Mouse (Mus musculus) kidney, embryonic 14.5 days (tissue): ENCODE data around the gene Tomm40. TPM values are rescaled to one million over a fixed set of nuclear protein-coding genes. Genes with fewer than 3 reads are reported as not detected.

Experiments
- ATAC-seq: fragments of 200-750 bp; cut with Nextera tagmentation; 2 replicates; pipeline ENCODE4 v1.8.0; 2017; ENCODE audit warnings: moderate number of reproducible peaks, mild to moderate bottlenecking, moderate TSS enrichment, moderate library complexity; ENCODE audit not compliant: low FRiP score, low TSS enrichment
- H3K27ac ChIP-seq: fragments of 300-500 bp; sonication (generic); 2 replicates; pipeline ENCODE4 v1.5.1; 2014; ENCODE audit warnings: low read depth, mild to moderate bottlenecking, low read length, moderate library complexity, mixed read lengths
- H3K27me3 ChIP-seq: fragments of 300-500 bp; sonication (generic); 2 replicates; pipeline ENCODE4 v1.6.1; 2014; ENCODE audit warnings: mild to moderate bottlenecking, low read length; ENCODE audit not compliant: control insufficient read depth, insufficient read depth
- H3K36me3 ChIP-seq: fragments of 300-500 bp; sonication (generic); 2 replicates; pipeline ENCODE4 v1.6.1; 2014; ENCODE audit warnings: low read length, mixed read lengths; ENCODE audit not compliant: control insufficient read depth, insufficient read depth
- H3K4me1 ChIP-seq: fragments of 300-500 bp; sonication (generic); 2 replicates; pipeline ENCODE4 v1.6.1; 2014; ENCODE audit warnings: low read length, mixed read lengths; ENCODE audit not compliant: control insufficient read depth, insufficient read depth
- H3K4me2 ChIP-seq: fragments of 300-500 bp; sonication (generic); replicated peaks from 2 replicates; pipeline ENCODE4 v1.6.1; 2014; ENCODE audit warnings: low read depth, mild to moderate bottlenecking, low read length
- H3K4me3 ChIP-seq: fragments of 300-500 bp; sonication (generic); 2 replicates; pipeline ENCODE4 v1.5.1; 2014; ENCODE audit warnings: mild to moderate bottlenecking, low read length
- H3K9ac ChIP-seq: fragments of 300-500 bp; sonication (generic); 2 replicates; pipeline ENCODE4 v1.6.1; 2014; ENCODE audit warnings: low read depth, mild to moderate bottlenecking, low read length, moderate library complexity
- H3K9me3 ChIP-seq: fragments of 300-500 bp; sonication (generic); 2 replicates; pipeline ENCODE4 v1.6.1; 2016; ENCODE audit warnings: low read length; ENCODE audit not compliant: control insufficient read depth
- WGBS: fragments of 180-500 bp; shearing (Covaris S2); extraction: QIAGEN DNeasy Blood & Tissue Kit; methylation state at CpG from one replicate; pipeline ENCODE4 v1.1.7; 2014; 5-methylcytosine and 5-hydroxymethylcytosine counted together
- polyA plus RNA-seq: library from polyadenylated mRNA; unstranded; fragments of >200 nt; fragmentation: Nextera tagmentation; extraction: Ambion mirVana; gene quantifications from 2 replicates; pipeline ENCODE4 v1.2.1, GENCODE M21; 2014

The Tomm40 gene
- polyA plus RNA-seq, 1 experiment from 2014 or later, result 177 TPM

DNA sequence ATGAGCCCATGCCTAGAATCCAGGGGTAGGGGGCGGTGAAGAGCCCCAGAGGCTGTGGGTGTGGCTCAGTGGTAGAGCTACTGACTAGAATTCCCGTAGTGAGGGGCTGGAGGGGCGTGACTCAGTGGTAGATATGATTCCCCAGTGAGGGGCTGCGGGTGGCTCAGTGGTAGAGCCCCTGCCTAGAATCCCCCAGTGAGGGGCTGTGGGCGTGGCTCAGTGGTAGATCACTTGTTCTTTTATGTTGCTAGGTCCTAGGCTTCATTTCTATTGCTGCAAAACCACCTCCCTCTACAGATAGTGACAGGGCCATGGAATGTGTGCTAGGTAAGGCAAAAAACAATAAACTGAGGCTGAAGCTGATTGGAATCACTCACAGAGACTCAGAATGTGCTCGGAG lies 19.4 kb downstream of the Tomm40 start:
- no peaks in the 10 kb centered on the region for H3K36me3 ChIP-seq
- 89% methylated on average over 6 of the region's 6 CpGs for WGBS
- peaks cover 23% of the 10 kb centered on the region; the same call in 1 of the 2 replicates for H3K4me1 ChIP-seq
- no peak overlapping the region for H3K4me3 ChIP-seq
- no peak overlapping the region for H3K4me2 ChIP-seq
- no peak for ATAC-seq
- H3K27ac ChIP-seq, result no peak overlapping the region
- H3K27me3 ChIP-seq, result no peaks in the 10 kb centered on the region
- H3K9ac ChIP-seq, result no peak overlapping the region
- no peaks in the 10 kb centered on the region for H3K9me3 ChIP-seq

DNA sequence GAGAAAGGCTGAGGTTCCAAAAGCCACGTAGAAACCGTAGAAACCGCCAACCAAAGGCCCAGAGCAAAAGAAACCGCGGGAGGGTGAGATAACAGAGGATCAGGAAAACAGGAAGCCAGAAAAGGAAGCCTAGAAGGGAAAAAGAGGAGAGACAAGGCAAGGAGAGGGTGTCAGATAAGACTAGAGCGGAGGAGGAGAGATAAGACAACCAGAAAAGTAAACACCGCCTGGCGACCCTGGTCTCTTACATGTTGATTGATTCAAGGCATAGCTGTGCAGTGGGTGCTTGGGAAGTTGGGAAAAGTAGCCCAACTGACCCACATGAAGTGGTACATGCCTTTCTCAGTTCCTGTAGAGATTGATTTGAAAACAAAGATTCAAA lies 20.0 kb downstream of the Tomm40 start:
- Histone ChIP-seq H3K27me3 (no peaks in the 10 kb centered on the region), H3K4me3 (no peak overlapping the region), H3K27ac (peak overlapping the region; percentile 39; the same call in 1 of the 2 replicates), H3K4me2 (no peak overlapping the region), H3K9me3 (no peaks in the 10 kb centered on the region), H3K4me1 (peaks cover 23% of the 10 kb centered on the region; the same call in 1 of the 2 replicates), H3K9ac (no peak overlapping the region), H3K36me3 (no peaks in the 10 kb centered on the region)
- WGBS, result 37% methylated on average over 8 of the region's 8 CpGs
- no peak for ATAC-seq

DNA sequence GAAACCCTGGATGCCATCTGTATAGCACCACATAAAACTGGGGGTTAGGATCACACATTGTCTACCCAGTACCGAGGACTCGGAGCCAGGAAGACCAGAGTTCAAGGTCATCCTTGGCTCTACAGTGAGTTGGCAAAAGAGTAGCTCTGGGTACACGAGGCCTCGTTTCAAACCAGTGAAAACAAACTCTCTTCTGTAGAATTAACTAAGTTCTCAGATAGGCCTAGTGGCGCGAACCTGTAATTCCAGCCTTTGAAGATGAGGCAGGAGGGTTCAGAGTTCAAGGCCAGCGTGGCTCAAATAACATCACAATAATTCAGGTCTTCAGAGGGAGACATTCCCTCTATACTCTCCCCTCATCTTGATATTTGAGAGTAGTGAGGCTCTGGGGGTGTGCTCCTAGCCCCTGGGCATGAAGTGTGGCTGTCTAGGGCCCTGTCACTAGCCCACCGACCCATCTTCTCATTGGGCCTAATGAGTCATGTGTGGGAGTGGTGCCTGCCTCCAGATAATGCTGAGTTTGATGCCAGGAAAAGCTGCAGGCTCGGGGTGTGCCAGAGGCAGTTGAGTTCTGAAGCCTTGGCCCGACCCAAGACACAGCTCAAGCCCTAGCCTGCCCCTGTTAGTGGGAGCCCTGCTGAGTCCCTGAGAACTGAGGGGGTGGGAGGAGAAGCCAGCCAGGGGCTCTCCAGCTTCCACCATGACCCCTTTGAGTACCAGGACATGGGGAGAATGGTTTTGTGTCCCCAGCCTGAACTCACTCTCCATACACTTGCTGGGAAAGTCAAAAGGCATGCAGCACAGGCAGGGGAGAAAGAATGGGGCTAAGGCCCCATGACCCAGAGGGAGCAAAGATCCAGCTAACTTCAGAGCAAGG lies 20.7 kb downstream of the Tomm40 start:
- H3K4me3 ChIP-seq, result no peak overlapping the region
- H3K9me3 ChIP-seq, result no peaks in the 10 kb centered on the region
- H3K27ac ChIP-seq, result peak overlapping the region; percentile 39; the same call in 1 of the 2 replicates
- 72% methylated on average over 10 of the region's 10 CpGs for WGBS
- H3K9ac ChIP-seq, result no peak overlapping the region
- no peaks in the 10 kb centered on the region for H3K36me3 ChIP-seq
- no peak for ATAC-seq
- H3K27me3 ChIP-seq, result no peaks in the 10 kb centered on the region
- H3K4me1 ChIP-seq, result peaks cover 23% of the 10 kb centered on the region; the same call in 1 of the 2 replicates
- H3K4me2 ChIP-seq, result no peak overlapping the region

DNA sequence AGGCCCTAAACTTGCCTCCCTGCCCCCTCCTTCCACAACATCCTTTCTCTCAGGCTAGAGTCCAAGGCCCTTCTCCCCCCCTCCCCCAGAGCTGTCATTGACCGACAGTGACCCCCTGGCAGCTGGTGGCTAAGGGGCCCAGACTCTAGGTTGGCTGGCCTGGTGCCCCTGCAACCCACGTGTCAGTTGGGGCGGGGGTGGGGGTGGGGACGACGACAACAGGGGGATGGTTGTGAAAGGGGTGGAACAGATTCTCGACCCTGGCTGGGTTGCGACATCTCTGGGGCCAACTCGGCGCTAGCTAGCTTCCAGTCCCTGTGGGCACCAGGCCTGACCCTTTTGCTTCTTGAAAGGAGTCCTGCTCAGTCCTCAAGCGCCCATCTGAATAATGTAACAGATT lies 21.8 kb downstream of the Tomm40 start:
- Histone ChIP-seq H3K4me2 (no peak overlapping the region), H3K9ac (no peak overlapping the region), H3K36me3 (no peaks in the 10 kb centered on the region), H3K4me1 (peaks cover 15% of the 10 kb centered on the region; the same call in 1 of the 2 replicates), H3K27ac (no peak overlapping the region), H3K27me3 (no peaks in the 10 kb centered on the region), H3K9me3 (no peaks in the 10 kb centered on the region), H3K4me3 (no peak overlapping the region)
- no peak for ATAC-seq
- 25% methylated on average over 10 of the region's 10 CpGs for WGBS

DNA sequence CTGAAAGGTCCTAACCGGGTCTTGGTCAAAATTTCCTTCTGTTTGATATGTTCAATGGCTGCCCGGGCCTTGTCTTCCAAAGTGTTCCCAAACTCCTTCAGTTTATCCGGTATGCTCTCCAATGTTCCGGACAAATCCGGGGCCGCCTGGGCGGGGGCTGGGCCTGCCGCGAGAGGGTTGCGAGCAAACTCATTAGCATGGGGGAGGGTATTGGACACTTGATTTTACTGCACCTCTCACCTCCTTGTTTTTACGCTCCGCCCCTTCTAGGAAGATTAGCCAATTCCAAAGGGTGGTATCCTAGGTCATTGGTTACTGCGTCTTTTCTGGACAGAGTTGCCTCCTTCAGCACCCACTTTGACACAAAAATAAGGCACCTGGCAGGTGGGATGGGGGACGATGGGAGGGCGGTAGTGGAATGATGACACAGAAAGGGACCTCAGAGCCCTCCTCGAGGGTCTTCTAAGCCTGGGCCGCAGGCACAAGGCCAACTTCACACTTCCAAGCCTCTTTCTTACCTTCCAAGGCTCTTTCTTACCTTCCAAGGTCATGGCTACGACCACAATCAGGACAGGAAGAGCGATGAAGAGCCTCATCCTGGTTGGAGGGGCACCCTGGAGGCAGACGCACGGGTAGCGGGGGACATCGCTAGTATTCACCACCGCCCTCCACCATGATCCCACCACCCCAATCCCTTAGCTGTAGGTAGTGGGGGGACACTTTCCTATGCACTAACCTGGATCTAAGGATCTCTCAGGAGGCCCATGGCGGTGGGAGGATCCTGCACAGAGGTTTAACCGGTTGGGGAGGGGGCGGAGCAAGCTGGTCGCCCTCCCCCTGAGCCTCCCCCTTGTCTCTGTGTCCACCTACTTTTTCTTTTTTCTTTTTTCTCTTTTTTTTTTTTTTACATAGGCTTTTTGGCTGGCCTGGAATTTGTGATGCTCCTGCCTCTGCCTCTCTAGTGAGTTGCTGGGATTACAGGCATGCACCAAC lies 23.1 kb downstream of the Tomm40 start, which contains the start of gene Apoc1:
Gene Apoc1 (minus strand): TSS at position 788 of the 993 bp plus-strand sequence.
- H3K27ac ChIP-seq, result no peak within 1 kb of the TSS
- no peak within 1 kb of the TSS for H3K4me3 ChIP-seq
- H3K27me3 ChIP-seq, result no peaks in the 10 kb centered on the region
- WGBS, result 42% methylated on average over 28 of the region's 28 CpGs
- no peak within 1 kb of the TSS for H3K9ac ChIP-seq
- H3K4me1 ChIP-seq, result peaks cover 15% of the 10 kb centered on the region; the same call in 1 of the 2 replicates
- H3K4me2 ChIP-seq, result 0 out of 2 replicates have a peak within 1 kb of the TSS, but pooled peaks have one; percentile 2
- H3K36me3 ChIP-seq, result no peaks in the 10 kb centered on the region
- ATAC-seq, result no peak
- H3K9me3 ChIP-seq, result no peaks in the 10 kb centered on the region

DNA sequence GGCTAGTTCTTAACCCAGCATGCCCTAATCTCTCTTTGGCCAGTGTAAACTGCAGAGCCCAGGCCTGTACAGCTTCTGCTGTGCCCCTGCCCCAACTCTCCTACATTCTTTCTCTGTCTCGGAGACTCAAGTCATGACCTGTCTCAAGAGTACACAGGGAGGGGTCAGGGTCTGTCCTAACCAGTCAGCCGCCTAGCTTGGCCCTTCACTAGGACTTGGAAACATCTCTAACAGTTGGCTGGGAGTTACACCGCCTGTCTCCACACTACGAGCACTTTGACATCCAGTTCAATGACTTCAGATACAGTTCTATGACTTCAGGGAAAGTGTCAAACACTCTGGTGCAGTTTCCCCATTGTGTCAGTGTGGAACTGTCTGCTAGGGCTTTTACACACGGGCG lies 23.8 kb downstream of the Tomm40 start:
- Histone ChIP-seq H3K4me2 (0 out of 2 replicates have a peak overlapping the region, but pooled peaks have one; percentile 2), H3K27me3 (no peaks in the 10 kb centered on the region), H3K27ac (no peak overlapping the region)

DNA sequence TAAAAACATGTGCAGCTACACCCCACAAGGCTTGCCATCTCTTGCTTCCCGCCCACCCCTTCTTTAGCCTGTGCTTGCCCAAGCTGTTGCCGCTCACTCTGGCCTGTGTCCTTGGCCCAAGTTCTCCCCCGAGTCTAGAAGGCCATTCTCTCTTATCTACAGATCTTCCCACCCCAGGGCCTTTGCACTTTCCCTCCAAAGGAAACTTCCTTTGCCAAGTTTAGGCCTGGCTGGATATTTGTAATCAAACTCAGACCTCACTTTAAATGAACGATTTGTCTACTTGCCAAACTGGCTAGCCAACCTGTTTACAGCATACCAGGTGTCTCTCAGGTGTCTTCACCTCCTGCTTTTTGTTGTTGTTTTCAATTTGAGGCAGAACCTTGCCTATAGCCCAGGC lies 24.4 kb downstream of the Tomm40 start:
- Histone ChIP-seq H3K27me3 (no peaks in the 10 kb centered on the region), H3K27ac (no peak overlapping the region), H3K9me3 (no peaks in the 10 kb centered on the region), H3K36me3 (no peaks in the 10 kb centered on the region), H3K9ac (no peak overlapping the region), H3K4me3 (no peak overlapping the region), H3K4me1 (peaks cover 15% of the 10 kb centered on the region; the same call in 1 of the 2 replicates), H3K4me2 (no peak overlapping the region)
- no peak for ATAC-seq
- 85% methylated on average over 4 of the region's 4 CpGs for WGBS

More for the DNA sequence above, 23.8 kb downstream of the Tomm40 start:
- no peak for ATAC-seq
- Histone ChIP-seq H3K4me3 (no peak overlapping the region), H3K9ac (no peak overlapping the region), H3K4me1 (peaks cover 15% of the 10 kb centered on the region; the same call in 1 of the 2 replicates), H3K9me3 (no peaks in the 10 kb centered on the region), H3K36me3 (no peaks in the 10 kb centered on the region)
- 71% methylated on average over 6 of the region's 6 CpGs for WGBS

DNA sequence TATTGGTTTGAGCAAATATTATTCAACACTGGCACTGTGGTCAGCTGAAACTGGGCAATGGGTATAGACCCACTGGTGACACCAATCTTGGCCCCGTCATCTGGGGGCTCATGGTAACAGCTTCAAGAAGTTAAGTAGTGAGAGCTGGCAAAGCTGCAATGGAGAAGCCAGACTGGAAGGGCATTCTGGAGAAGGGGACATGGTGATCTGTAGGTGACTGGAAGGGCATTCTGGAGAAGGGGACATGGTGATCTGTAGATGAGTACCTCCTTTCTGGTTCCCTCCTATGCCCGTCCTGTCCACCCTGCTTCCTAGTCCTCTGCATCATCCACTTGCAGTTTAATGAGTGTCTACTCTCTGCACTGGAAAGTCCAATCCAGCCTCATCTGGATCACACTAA lies 26.6 kb downstream of the Tomm40 start:
- Histone ChIP-seq H3K4me3 (no peak overlapping the region), H3K36me3 (no peaks in the 10 kb centered on the region), H3K9ac (no peak overlapping the region), H3K27ac (no peak overlapping the region), H3K4me1 (peaks cover 11% of the 10 kb centered on the region; the same call in 1 of the 2 replicates), H3K27me3 (no peaks in the 10 kb centered on the region), H3K4me2 (no peak overlapping the region), H3K9me3 (no peaks in the 10 kb centered on the region)
- 97% methylated on average over 2 of the region's 2 CpGs for WGBS
- ATAC-seq, result no peak
